In the genomic region with DNA sequence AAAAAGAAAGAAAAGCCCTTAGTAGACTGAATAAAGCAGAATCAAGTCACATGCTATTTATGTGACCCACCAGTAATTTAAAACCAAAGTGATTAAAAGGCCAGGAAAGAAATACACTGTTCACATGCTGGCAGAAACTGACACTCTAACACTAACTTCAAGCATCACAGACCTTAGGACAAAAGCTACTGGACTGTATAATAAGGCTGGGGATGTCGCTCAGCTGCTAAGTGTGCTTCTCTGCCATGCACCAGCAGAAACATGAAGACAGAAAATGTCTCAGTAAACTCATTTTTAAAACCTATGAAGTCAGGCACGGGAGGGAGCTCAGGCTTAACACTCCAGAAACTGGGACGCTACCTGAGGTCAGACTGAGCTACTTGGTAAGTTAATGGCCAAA, we compare ENCODE assay signal across 26 mouse cellular contexts. TPM values are rescaled to one million over a fixed set of nuclear protein-coding genes. Genes with fewer than 3 reads are reported as not detected.
"Had no signal": no experiment of that assay in that cellular context is flagged by ENCODE, and none has a peak within 500 bp of the region (broad histone marks: within the 10 kb centered on the region; RNA-seq: fewer than 3 reads in every experiment).

No protein-coding gene starts in this region.

- H3K9ac ChIP-seq: forebrain, postnatal 0 days; heart, embryonic 12.5 days; hindbrain, embryonic 13.5 days; hindbrain, embryonic 15.5 days; limb, embryonic 13.5 days; limb, embryonic 15.5 days; liver, embryonic 12.5 days; liver, embryonic 14.5 days had no signal

- H3K4me2 ChIP-seq: heart, embryonic 12.5 days; hindbrain, embryonic 13.5 days; hindbrain, embryonic 15.5 days; limb, embryonic 13.5 days; limb, embryonic 15.5 days; liver, embryonic 12.5 days had no signal

- H3K9me3 ChIP-seq: heart, embryonic 10.5 days; heart, embryonic 12.5 days; hindbrain, embryonic 13.5 days; hindbrain, embryonic 15.5 days; limb, embryonic 13.5 days; limb, embryonic 15.5 days; liver, embryonic 12.5 days had no signal

- H3K4me1 ChIP-seq: hindbrain, embryonic 13.5 days; hindbrain, embryonic 15.5 days; limb, embryonic 13.5 days; limb, embryonic 15.5 days; liver, embryonic 12.5 days had no signal

- H3K27me3 ChIP-seq: heart, embryonic 12.5 days; hindbrain, embryonic 13.5 days; hindbrain, embryonic 15.5 days; limb, embryonic 13.5 days; limb, embryonic 15.5 days; liver, embryonic 12.5 days had no signal

- ATAC-seq: forebrain, postnatal 0 days; hindbrain, postnatal 0 days; liver, embryonic 12.5 days had no signal

- H3K4me3 ChIP-seq: heart, embryonic 10.5 days; heart, embryonic 12.5 days; hindbrain, embryonic 13.5 days; hindbrain, embryonic 15.5 days; limb, embryonic 13.5 days; limb, embryonic 15.5 days; liver, embryonic 12.5 days had no signal

- H3K27ac ChIP-seq: heart, embryonic 10.5 days; hindbrain, embryonic 13.5 days; hindbrain, embryonic 15.5 days; hindbrain, postnatal 0 days; limb, embryonic 13.5 days; limb, embryonic 15.5 days; liver, embryonic 12.5 days; liver, embryonic 14.5 days had no signal

- DNase-seq: forebrain, postnatal 0 days; gastrocnemius, postnatal 10 days; gastrocnemius, postnatal 25 days; heart, adult 18-20 months; heart, postnatal 10 days; heart, postnatal 36 days; kidney, adult 11 months; kidney, adult 9 months; kidney, postnatal 10 days; kidney, postnatal 25 days; layer of hippocampus, adult 9-11 months; layer of hippocampus, postnatal 36 days; left cerebral cortex, postnatal 4 days; lung, adult 18-20 months had no signal

RNA-seq across cellular contexts. Expression of a gene that starts 12.4 kb away (rescaled TPM):
- total RNA-seq: hematopoietic stem cell, adult 5-6 weeks had no signal

RNA-seq across cellular contexts. Expression of a gene that starts 28.1 kb away (rescaled TPM):
- total RNA-seq: gastrocnemius, postnatal 25 days; heart, adult 18-20 months; heart, adult 8-10 months; heart, postnatal 10 days; heart, postnatal 36 days; liver, adult 2 months had no signal
- polyA plus RNA-seq: liver, adult 2 months had no signal
